Mouse (Mus musculus) cerebellum, postnatal 14 days (tissue): ENCODE data around the gene Ednra.

Experiments
- DNase-seq, 2 experiments: peaks; one replicate each; pipeline ENCODE4 v3.0.0; 2021; ENCODE audit warnings: mixed read lengths in 2 of 2

Ednra gene

GRCm38 (mm10) chr8:77724046-77724930 is at the start of gene Ednra:
Gene Ednra, minus strand, starts transcription at chr8:77724464.
- DNase-seq: peak; percentile 8 to 27

DNA sequence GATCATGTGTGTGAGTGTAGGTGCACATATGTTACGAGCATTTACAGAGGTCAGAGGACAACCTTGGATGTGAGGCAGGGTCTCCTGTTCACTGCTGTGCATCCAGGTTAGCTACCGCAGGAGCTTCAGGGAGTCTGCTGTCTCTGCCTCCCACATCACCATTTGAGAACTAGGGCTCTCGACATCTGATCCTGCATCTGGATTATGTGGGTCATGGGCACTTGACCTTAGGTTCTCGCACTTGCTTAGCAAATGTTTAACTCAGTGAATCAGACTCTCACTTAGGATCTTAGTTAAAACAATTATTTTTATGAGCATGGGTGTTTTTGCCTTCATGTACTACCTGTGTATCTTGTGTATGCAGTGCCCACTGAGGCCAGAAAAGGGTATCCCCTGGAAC is 49.6 kb upstream of the Ednra start:
- no peak for DNase-seq

DNA sequence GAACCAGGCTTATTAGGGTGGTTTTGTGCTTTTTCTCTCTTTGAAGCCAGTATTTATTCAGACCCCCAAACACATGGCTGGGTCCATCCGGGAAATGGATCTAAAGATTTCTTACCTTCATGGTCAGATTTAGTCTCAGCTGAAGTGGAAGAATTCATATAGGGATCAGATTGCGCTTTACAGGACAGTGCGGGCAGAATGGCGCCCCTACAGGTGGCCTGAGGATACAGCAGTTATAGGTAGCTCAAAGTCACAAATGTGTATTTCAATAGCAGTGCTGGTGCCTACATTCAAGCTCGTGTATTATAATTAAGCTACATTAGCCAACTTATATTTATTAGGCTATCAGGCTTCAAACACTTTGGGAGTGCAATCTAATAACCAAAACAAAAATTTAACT is 49.0 kb upstream of the Ednra start:
- DNase-seq: peak in 1 of 2 experiments; percentile 6

- peak; percentile 9 to 25 for DNase-seq
Observed at GRCm38 (mm10) chr8:77772210-77772886, 48.1 kb upstream of the Ednra start.

- no peak for DNase-seq
Observed at GRCm38 (mm10) chr8:77770966-77771365, 46.7 kb upstream of the Ednra start.

DNA sequence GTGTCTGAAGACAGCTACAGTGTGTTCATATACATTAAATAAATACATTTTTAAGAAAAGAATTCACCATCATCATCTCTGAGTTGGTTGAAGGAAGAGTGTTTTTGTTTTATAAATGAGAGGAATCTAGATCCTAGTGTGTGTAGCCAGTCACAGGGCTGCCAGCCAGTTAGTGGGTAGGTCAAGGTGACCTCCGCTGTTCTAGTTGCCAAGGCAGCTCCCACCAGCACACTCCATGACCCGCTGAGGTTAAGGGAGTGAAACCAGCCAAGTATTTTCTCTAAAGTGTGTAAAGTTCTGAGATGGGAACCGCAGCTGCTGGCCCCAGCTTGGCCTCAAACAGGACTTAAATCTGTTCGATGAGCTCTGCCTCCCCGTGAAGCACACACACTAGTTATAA is 44.7 kb upstream of the Ednra start:
- DNase-seq: no peak

DNA sequence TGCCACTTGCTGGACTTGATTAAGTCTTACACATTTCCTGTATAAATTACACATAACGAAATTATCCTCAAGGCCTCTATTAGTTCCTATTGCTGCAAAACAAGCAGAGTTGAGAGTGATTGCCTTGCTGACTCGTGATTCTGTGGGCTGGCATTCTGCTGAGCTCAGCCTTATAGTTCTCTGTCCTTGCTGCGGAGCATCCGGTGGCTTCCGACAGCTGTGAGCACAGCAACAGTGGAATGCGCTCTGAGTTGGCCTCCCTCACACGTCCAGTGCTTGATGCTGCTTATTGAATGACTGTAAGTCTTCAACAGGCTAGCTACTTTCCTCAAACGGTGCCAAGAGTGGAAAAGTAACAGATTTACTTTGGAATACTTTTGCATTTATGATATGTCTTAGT is 40.0 kb upstream of the Ednra start:
- DNase-seq: no peak

DNA sequence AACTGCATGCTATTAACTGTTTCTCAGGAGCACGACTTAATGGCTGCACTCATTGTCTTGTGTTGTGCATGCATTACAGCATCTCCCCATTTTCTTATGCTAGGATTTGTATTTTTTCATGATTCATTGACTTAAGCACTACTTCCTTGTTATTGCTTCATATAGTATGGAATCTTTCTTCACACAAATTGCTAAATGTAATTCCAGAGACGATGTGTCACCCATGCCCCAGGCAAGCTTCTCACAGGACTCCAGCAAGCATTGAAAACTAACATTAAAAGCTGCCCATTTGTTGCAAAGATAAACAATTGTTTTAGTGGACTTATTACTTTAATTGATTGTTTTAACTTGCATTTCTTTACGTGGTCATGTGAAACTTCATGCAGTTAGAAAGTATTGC is 38.7 kb upstream of the Ednra start:
- DNase-seq: no peak

DNA sequence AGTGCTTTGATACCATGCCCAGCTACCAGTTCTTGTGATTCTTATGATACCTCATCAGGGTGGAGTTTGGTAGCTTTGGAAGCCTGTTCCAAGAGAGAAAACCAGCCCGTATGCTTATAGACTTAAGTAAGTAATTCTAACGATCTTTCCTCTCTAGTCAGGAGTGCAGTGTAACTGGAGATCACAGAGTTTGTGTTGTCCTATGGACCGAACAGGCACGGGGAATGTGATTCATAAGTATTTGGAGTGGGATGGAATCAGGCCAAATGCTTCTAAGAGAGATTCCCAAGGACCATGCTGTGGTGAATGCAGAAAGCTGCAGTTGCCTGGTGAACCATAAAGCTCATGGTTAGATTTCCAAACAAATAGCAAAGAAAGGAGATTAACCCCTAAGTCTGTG is 31.2 kb upstream of the Ednra start:
- DNase-seq: no peak

GRCm38 (mm10) chr8:77753796-77754195 is 29.5 kb upstream of the Ednra start:
- no peak for DNase-seq

DNA sequence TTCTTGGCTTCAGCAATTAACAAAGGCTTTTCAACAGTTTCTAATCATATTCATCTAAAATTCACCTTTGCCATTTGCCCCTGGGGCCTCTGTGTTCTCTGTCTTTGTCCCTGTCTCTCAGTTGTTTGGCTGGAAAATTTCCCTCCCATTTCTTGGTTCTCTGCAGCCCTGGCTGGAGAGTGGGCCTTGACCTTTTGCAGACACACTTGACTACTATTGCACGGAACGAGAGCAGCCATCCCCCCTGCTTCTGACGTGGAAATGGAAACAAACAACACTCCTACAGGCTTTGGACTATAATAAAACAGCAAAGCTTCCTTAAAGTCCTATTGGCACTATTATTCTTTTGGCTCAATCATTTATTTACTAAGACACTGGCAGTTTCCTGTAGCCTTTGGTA is 27.8 kb upstream of the Ednra start:
- no peak for DNase-seq

- DNase-seq: no peak
Observed at GRCm38 (mm10) chr8:77750407-77750806, 26.1 kb upstream of the Ednra start.

DNA sequence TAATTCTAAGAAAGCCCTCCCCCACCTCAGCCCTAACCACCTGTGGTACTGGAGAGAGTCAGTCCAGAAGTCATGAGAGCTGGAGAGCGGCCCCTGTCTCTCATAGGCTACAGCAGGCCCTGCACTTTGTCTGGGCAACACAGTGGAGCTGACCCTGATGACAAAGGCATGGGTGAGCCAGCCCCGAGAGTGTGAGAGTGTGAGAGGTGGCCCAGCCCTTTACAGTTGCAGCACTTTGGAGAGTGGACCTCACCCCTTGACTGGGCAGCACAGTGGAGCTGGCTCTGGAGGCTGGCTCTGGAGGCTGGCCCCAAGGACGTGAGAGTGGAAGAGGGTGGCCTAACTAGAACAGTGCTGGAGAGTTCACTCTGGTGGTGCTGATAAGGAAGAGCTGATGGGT is 20.2 kb upstream of the Ednra start:
- DNase-seq: no peak

GRCm38 (mm10) chr8:77742395-77742794 is 18.1 kb upstream of the Ednra start:
- DNase-seq: no peak

GRCm38 (mm10) chr8:77741050-77741777 is 16.9 kb upstream of the Ednra start:
- no peak for DNase-seq

GRCm38 (mm10) chr8:77738419-77738818 is 14.2 kb upstream of the Ednra start:
- no peak for DNase-seq

- DNase-seq: no peak
Observed at GRCm38 (mm10) chr8:77737327-77737726, 13.1 kb upstream of the Ednra start.

GRCm38 (mm10) chr8:77733792-77734191 is 9.5 kb upstream of the Ednra start:
- no peak for DNase-seq

DNA sequence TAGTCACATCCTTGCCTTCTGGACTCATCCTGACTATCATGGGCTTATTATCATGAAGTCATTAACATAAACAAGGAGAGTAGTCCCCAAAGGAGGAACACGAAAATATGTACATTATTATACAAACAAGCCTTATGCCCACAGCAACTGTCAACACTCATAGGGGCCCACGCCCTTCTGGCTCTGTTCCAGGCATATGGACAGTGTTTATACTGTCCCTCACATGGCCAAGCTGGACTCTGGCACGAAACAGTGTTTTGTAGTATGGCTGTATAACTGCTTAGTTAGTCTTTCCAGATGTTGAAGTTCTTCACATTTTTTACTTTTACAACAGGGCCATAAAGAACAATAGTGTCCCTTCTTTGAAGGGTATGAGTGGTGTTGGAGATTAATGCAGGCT is 8.7 kb upstream of the Ednra start:
- DNase-seq: no peak

- DNase-seq: no peak
Observed at GRCm38 (mm10) chr8:77725406-77725805, 1.1 kb upstream of the Ednra start.

- peak in 1 of 2 experiments; percentile 1 for DNase-seq
Observed at GRCm38 (mm10) chr8:77723534-77724045, 674 bp downstream of the Ednra start.

- no peak for DNase-seq
Observed at GRCm38 (mm10) chr8:77723018-77723417, 1.2 kb downstream of the Ednra start.

DNA sequence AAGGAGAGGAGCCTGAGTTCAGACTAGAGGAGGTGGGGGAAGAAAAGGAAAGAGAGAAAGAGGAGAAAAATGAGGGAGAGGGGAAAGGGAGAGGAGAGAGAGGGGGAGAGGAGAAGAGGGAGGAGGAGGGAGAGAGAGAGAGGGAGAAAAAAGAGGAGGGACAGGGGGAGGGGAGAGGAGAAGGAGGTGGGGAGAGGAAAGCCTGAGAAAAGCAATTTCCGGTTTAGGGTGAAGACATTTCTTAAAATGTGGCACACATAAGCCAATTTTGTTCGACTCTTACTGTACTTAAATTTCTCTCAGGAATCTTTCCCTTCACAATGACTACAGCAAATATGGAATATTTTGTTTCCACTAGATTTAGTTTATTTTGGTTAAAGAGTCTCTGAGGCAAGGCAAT is 5.3 kb downstream of the Ednra start:
- DNase-seq: no peak
